Mouse (Mus musculus) heart, postnatal 0 days (tissue): ENCODE measurements at regions not wholly inside any gene's neighbourhood (a gene's known extent, or its start where the extent isn't known, plus 50 kb on each side); places are given as distances from the start of the nearest gene placed in this dataset.

Experiments
- CTCF ChIP-seq: IDR thresholded peaks from 2 replicates; pipeline ENCODE4 v1.5.1; 2016; ENCODE audit warnings: antibody characterized with exemption, control low read depth, low read depth
- EP300 ChIP-seq: IDR thresholded peaks from 2 replicates; pipeline ENCODE4 v1.6.1; 2016; ENCODE audit warnings: antibody characterized with exemption, low read depth

DNA sequence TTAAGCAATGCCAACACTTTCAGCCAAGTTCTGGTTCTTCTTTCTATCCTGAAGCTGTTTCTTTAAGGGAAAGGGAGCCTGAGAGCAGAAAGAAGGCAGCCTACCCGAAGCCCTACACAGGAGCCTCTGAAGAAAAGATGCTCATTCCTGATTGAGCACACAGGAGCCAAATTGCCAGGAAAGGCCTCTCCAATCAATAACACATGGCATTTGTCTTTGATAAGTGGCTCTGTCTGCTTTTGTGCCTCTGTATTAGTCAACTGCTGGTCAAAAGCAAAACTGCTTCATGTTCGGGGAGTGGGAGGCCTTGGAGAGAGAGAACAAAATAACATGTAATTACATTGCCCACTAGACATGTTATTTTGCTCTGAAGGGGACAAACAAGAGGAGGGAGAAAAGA is 1607.4 kb downstream of the 4930444P10Rik start:
- no peak for TF ChIP-seq CTCF
- TF ChIP-seq EP300 = no peak
